Mouse (Mus musculus): ENCODE results near the gene Tcf7. TPM values are rescaled to one million over a fixed set of nuclear protein-coding genes. Genes with fewer than 3 reads are reported as not detected.

Gene Tcf7
- total RNA-seq (2023): 1,216 TPM

DNA sequence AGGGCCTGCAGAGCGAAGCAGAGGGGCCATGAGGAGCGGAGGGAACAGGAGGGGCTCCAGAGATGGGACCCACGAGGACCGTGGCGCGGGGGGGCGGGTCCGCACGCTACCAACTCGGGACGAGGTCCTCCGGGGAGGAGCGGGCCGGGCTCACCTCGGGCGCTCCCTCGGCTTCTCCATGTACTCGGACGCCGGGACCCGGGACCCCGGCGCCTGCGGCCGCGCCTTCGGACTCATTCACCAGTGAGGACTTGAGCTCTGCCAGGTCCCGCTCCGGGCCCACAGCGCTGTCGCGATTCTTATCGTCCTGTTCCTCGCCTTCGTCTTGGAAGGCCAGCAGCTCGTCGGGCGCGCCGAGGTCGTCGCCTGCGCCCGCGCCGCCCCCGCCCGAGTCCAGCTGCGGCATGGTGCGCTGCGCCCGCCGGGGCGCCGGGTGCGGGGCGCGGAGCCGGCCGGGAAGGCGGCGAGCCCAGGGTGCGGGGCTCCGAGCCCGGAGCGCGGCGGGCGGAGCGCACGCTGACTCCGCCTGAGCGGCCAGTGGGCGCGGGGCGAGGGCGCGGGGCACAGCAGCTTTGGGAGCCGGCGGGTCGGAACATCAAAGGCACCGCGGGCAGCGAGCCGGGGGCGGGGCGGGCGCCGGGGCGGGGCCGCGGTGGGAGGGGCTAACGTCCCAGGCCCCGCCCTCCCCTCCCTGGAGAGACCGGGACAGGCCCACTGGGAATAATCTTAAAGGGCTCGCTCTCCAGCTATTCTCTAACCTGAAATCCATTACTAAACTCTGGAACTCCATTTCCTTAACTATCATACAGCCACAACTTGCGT lies at the start of gene Tcf7:
Gene Tcf7, minus strand, starts transcription at position 241 of the 822 bp plus-strand sequence.

DNA sequence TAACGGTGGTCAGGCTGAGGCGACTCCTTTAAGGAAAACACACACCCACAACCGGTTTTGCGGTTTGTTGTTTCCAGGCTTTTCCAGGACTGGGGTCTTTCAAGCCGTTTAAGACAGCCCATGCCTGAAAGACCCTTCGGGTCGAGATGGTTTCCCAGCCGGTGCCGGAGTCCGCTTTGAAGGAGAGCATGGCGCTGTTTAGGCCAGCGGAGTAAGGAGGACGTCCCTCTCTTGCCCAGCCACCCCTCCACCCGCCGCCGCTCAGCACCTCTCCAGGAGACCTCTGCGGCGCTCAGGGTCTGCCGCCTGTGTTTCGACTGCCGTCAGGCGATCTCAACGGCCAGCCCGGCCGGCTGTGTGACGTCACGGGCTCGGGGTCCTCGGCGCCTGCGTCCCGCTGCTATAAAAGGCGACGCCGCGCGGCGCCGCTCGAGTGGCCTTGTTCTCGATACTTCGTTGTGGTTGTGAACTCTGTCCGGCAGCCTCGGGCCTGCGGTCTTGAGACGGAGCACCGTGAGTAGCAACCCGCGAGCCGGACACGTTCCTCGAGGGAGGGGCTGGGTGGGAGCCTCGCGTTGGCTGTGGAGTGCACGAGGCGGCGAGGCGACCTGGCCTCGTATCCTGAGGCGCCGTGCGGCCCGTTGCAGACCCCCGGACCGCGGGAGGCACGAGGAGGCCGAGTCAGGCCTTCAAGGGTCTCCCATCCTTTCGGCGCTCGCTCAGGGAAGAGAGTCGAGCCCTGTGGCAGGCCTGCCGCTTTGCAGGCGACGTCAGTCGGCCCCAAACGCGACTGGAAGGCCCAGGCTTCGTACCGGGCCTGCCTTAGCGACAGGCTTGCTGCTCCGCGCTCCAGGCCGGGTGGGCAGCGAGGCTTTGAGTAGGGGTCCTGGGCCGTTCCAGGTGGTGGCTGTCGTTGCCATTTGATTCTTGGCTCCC lies 50.9 kb downstream of the Tcf7 start, which contains the start of gene Skp1a:
Gene Skp1a, plus strand, starts transcription at position 390 of the 936 bp plus-strand sequence.

GRCm38 (mm10) chr11:52213887-52214286 lies 68.9 kb downstream of the Tcf7 start, which contains the start of gene Olfr1371:
Gene Olfr1371, minus strand, starts transcription at chr11:52213987.

Other genes starting within 250 kb of the Tcf7 start
- 96.9 TPM for gene Ppp2ca, start 184.3 kb downstream of the Tcf7 start, total RNA-seq (2023)
- gene Olfr1373, start 137.5 kb downstream of the Tcf7 start, total RNA-seq (2023): not detected
- gene Olfr1371, start 69.0 kb downstream of the Tcf7 start, total RNA-seq (2023): not detected
- gene Skp1a, start 51.0 kb downstream of the Tcf7 start, total RNA-seq (2023): 194 TPM
- 57.6 TPM for gene Vdac1, start 77.8 kb upstream of the Tcf7 start, total RNA-seq (2023)
- 43.9 TPM for gene 9530068E07Rik, start 113.4 kb upstream of the Tcf7 start, total RNA-seq (2023)

Measured in CD8-positive naive resting alpha-beta T cell, adult 57 days (primary cell).